Mouse (Mus musculus) embryonic facial prominence, embryonic 10.5 days (tissue): Measurements from ENCODE around the gene Pjvk. TPM values are rescaled to one million over a fixed set of nuclear protein-coding genes. Genes with fewer than 3 reads are reported as not detected.

Source experiments
- DNase-seq: peaks from one replicate; pipeline ENCODE4 v3.0.0-alpha.2; 2017; ENCODE audit warnings: low spot score
- H3K27ac ChIP-seq: fragments of 300-500 bp; sonication (generic); replicated peaks from 2 replicates; pipeline ENCODE4 v1.5.1; 2016; ENCODE audit warnings: mild to moderate bottlenecking
- H3K27me3 ChIP-seq: fragments of 300-500 bp; sonication (generic); replicated peaks from 2 replicates; pipeline ENCODE4 v1.6.1; 2016; ENCODE audit warnings: low read depth, mild to moderate bottlenecking; ENCODE audit not compliant: poor library complexity, severe bottlenecking
- H3K36me3 ChIP-seq: fragments of 300-500 bp; sonication (generic); replicated peaks from 2 replicates; pipeline ENCODE4 v1.6.1; 2016; ENCODE audit warnings: mild to moderate bottlenecking, moderate library complexity
- H3K4me1 ChIP-seq: fragments of 300-500 bp; sonication (generic); 2 replicates; pipeline ENCODE4 v1.6.1; 2016
- H3K4me3 ChIP-seq: fragments of 300-500 bp; sonication (generic); 2 replicates; pipeline ENCODE4 v1.5.1; 2016; ENCODE audit warnings: mild to moderate bottlenecking, moderate library complexity
- H3K9me3 ChIP-seq: fragments of 300-500 bp; sonication (generic); 2 replicates; pipeline ENCODE4 v1.6.1; 2016; ENCODE audit warnings: mild to moderate bottlenecking
- WGBS: fragments of 180-500 bp; shearing (Covaris S2); methylation state at CpG from one replicate; pipeline ENCODE4 v1.1.7; 2016; 5-methylcytosine and 5-hydroxymethylcytosine counted together
- polyA plus RNA-seq: library from polyadenylated mRNA; unstranded; fragments of >200 nt; fragmentation: Nextera tagmentation; extraction: Ambion mirVana; gene quantifications from 2 replicates; pipeline ENCODE4 v1.2.1, GENCODE M21; 2016

Gene Pjvk
- polyA plus RNA-seq, 1 experiment from 2014 or later = 0.56 TPM

DNA sequence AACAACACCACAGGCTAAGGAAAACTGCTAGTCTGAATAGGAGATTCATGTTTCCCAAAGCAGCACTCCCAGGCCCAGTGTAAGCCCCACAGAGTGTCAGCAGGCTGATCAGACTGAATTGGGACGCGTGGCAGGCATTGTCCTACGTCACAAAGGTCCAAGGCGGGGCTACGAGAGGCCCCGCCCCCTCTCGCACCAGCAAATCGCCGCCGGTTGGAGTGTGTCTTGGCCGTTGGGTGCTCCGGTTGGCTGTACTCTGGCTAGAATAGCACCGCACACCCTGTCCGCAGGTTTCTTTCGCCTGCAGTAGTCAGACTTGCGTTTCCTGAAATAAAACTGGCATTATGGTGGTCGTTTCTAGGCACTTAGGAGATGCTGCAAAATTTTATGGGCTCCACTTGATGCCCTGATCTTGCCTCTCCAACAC, 24.7 kb downstream of the Pjvk start, which contains the start of gene Fkbp7:
Gene Fkbp7 (minus strand): TSS at position 151 of the 427 bp plus-strand sequence.
- Histone ChIP-seq H3K36me3 (peaks cover 10% of the 10 kb centered on the region), H3K9me3 (no peaks in the 10 kb centered on the region), H3K4me3 (peak within 1 kb of the TSS; percentile 61), H3K4me1 (peaks cover 40% of the 10 kb centered on the region), H3K27ac (peak within 1 kb of the TSS; percentile 87), H3K27me3 (no peaks in the 10 kb centered on the region)
- WGBS = under 1% methylated on average over 17 of the region's 17 CpGs
- peak; percentile 94 for DNase-seq

DNA sequence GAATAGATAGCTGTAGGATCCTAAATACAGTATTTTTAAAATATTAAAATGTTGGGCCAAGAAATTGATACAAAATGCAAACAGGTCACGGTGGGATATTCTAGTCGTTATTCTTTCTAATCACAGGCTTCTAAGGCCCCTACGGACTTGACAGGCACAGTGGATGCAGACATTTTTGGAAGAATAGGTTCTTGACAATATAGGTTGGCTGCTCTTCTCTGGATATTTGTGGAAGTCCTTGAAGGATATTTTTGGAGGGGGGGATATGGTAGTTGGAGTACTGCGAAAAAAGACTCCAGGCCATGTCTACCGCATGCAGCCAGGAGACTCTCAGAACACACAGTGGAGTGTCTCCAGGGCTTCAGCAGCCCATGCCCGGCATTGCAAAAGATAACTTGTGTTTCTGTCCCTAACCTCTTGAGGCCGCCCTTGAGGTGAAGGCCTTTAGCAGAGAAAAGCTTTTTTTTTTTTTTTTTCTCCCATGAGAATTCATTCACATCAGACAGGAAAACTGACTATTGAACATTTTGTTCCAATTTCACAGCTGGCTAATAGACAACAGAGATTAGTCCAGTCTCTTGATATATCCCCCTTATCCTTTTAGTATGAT, 25.3 kb downstream of the Pjvk start:
- 34% methylated on average over 7 of the region's 7 CpGs for WGBS
- peak; percentile 44 for DNase-seq
- no peaks in the 10 kb centered on the region for H3K9me3 ChIP-seq
- H3K4me3 ChIP-seq = peak overlapping the region; percentile 61
- no peaks in the 10 kb centered on the region for H3K27me3 ChIP-seq
- peaks cover 16% of the 10 kb centered on the region for H3K36me3 ChIP-seq
- H3K4me1 ChIP-seq = peaks cover 40% of the 10 kb centered on the region
- peak overlapping the region; percentile 87 for H3K27ac ChIP-seq

DNA sequence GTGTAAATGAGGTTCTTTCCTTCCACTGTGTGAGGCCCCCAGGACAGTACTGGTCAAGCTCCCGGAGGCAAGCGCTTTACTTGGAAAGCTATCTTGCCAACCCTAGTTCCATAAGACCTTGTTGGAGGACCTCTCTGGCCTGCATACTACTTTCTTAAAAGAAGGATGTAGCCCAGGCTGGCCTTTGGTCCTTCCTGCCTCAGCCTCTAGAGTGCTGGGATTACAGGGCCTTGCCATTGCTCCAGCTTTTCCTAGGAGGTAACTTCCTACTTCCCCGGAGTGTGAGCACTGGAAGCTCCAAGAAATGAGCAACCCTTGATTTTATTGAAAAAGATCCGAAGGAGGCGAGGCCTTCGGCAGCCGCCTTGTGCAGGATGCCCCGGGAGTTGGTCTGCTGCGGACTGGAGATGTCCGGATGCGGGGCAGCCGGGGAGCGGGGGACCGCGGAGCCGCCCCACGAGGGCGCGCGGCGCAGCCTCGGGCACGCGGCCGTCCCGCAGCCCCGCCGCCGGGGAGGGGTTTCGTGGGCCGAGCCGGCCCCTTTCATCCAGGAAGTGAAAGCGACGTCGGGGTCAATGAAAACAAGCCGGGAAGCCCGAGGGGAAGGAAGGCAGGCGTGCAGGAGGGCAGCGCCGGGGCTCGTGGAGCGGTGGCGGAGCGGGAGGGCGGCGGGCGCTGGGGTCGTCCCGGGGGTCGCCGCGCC, 26.6 kb downstream of the Pjvk start, which contains the start of gene Plekha3:
Gene Plekha3 (plus strand): TSS at position 557 of the 703 bp plus-strand sequence.
- peaks cover 22% of the 10 kb centered on the region for H3K36me3 ChIP-seq
- DNase-seq = peak; percentile 89
- peaks cover 40% of the 10 kb centered on the region for H3K4me1 ChIP-seq
- peak within 1 kb of the TSS; percentile 93 for H3K4me3 ChIP-seq
- H3K27me3 ChIP-seq = no peaks in the 10 kb centered on the region
- 4% methylated on average over 52 of the region's 52 CpGs for WGBS
- H3K9me3 ChIP-seq = no peaks in the 10 kb centered on the region
- peak within 1 kb of the TSS; percentile 91 for H3K27ac ChIP-seq

DNA sequence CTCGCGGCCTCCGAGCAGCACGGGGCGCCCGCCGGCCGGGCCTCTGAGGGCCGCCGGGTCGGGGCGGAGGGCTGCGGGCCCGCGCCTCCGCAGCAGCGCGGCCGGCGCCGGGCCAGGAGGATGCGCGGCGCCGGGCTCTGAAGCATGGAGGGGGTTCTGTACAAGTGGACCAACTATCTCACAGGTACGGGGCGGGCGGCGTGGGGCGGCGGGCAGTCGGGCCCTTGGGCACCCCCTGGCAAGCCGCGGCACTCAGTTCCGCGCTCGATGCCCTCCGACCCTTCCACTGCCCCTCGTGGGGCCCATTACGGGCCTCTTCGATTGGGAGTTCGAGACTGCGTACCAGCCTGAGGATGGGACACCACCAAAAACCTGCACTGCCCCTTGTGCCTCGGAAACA, 27.2 kb downstream of the Pjvk start:
- Histone ChIP-seq H3K27me3 (no peaks in the 10 kb centered on the region), H3K9me3 (no peaks in the 10 kb centered on the region), H3K27ac (peak overlapping the region; percentile 91), H3K36me3 (peaks cover 28% of the 10 kb centered on the region), H3K4me1 (peaks cover 40% of the 10 kb centered on the region), H3K4me3 (peak overlapping the region; percentile 93)
- WGBS = under 1% methylated on average over 44 of the region's 44 CpGs
- no peak for DNase-seq

DNA sequence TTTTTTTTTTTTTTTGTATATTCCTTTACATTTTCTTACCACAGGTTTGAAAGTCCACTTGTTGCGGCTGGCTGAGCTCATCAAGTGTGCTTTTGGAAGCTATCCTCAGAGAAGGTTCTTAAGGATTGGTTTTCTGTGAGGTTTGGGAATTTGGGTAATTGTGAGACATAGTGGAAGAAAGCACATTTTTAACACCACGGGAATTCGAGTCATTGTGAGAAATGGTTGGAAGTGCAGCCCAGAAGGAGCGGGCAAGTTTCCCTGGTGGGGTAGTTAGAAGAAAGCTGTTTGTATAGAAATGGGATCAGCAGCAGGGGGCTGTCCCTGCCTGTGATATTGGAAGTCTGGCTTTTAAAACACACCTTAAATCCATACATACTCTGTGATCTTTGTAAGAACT, 27.7 kb downstream of the Pjvk start:
- peak overlapping the region; percentile 93 for H3K4me3 ChIP-seq
- H3K27me3 ChIP-seq = no peaks in the 10 kb centered on the region
- DNase-seq = no peak
- peak overlapping the region; percentile 91 for H3K27ac ChIP-seq
- H3K36me3 ChIP-seq = peaks cover 31% of the 10 kb centered on the region
- 17% methylated on average over 4 of the region's 4 CpGs for WGBS
- no peaks in the 10 kb centered on the region for H3K9me3 ChIP-seq
- peaks cover 40% of the 10 kb centered on the region for H3K4me1 ChIP-seq

DNA sequence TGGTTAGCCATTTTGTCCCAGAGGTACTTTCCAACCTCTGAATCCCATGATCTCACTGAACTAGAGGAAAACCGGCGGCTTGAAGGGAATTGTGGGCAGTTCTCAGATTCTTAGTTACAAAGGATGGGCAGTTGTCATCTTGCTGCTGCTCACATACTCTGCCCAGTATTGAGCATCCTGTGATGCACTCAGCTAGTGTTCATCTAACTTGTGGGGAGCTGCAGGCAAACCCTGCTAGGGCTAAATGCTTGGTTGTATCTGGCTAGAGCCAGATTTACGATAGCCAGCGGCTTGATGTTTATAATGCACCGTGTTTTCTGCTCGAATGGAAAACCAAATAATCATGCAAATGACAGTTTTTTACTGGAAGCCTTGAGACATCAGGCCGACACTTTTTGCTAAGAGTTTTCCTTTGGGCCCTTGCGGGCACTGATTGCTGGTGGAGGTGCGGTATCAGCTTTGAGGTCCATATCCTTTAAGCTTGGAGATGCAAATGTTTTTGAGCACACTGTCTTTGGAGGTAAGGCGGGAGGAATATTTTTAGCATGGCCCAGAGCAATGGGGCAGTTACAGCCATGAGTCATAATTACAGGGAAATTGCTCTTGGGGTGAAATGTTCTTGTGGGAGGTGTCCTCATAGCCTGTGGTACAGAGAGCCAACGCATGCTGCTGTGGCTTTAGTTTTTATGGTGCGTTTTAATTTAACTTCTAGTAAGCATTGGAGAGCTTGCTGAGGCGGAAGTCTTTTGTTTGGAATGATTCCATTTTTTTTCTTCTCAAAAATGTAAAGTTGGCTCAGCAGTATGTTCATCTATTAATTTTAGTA, 28.3 kb downstream of the Pjvk start:
- Histone ChIP-seq H3K36me3 (peaks cover 34% of the 10 kb centered on the region), H3K27me3 (no peaks in the 10 kb centered on the region), H3K27ac (peak overlapping the region; percentile 91), H3K4me1 (peaks cover 38% of the 10 kb centered on the region), H3K9me3 (no peaks in the 10 kb centered on the region), H3K4me3 (peak overlapping the region; percentile 93)
- DNase-seq = no peak
- WGBS = 70% methylated on average over 13 of the region's 13 CpGs

DNA sequence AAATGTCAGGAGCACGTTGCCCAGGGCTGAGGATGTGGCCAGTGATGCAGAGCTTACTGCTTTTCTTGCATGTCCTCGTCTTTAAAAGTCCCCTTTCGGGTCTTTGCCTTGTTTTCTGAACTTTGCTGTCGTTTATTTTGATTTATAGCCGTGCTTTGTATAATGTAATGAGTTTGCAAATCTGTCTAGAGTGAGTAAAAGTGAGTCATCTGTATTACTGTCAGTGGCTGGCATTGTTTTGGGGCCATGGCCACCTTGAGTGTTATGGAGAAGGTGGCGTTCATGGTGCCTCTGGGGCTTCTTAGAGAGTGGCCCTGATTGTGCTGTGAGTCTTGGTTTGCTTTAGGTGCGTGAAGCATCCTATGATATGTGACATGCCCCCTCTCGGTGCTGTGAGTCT, 34.0 kb downstream of the Pjvk start:
- H3K9me3 ChIP-seq = no peaks in the 10 kb centered on the region
- H3K4me1 ChIP-seq = peaks cover 1% of the 10 kb centered on the region; the same call in 1 of the 2 replicates
- no peak for DNase-seq
- WGBS = 92% methylated on average over 8 of the region's 8 CpGs
- no peak overlapping the region for H3K4me3 ChIP-seq
- no peaks in the 10 kb centered on the region for H3K27me3 ChIP-seq
- peaks cover 90% of the 10 kb centered on the region for H3K36me3 ChIP-seq
- H3K27ac ChIP-seq = no peak overlapping the region

DNA sequence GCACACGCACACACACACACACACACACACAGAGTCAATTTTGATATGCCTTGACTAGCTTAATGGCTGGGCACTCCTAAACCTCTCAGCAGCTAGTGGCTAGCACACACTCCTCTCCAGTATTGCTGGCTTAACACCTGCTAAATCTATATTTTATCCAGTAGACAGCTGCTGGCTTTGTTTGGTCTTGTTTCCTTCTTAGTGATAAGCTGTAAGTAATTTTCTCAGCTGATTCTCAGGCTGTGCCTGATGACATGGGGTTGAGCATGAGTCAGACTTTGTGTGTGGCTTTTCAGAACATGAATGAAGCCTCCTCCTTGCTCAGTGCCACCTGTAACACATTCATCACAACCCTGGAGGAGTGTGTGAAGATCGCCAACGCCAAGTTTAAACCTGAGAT, 38.7 kb downstream of the Pjvk start:
- no peak overlapping the region for H3K4me3 ChIP-seq
- H3K27me3 ChIP-seq = no peaks in the 10 kb centered on the region
- WGBS = 93% methylated on average over 3 of the region's 3 CpGs
- H3K9me3 ChIP-seq = no peaks in the 10 kb centered on the region
- peaks cover 4% of the 10 kb centered on the region; the same call in 1 of the 2 replicates for H3K4me1 ChIP-seq
- H3K36me3 ChIP-seq = peaks cover 91% of the 10 kb centered on the region
- DNase-seq = no peak
- no peak overlapping the region for H3K27ac ChIP-seq

DNA sequence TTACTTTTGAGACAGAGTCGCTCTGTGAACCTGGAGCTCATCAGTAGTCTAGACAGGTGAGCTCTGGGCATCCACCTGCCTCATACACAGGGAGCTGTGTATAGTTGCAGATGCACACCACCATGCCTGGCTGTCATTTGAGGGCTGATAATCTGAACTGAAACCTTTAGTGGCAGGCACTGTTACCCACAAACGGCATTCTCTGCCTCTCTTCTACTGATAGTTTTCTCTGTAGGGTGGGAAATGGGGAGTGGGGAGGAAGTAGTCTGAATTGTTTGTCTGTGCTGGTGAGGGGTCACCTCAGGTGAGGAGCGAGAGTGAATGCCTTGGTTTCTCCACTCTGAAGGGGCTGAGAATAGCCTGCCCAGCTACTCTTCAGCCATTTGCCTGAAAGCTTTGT, 39.3 kb downstream of the Pjvk start:
- peaks cover 4% of the 10 kb centered on the region; the same call in 1 of the 2 replicates for H3K4me1 ChIP-seq
- no peaks in the 10 kb centered on the region for H3K27me3 ChIP-seq

DNA sequence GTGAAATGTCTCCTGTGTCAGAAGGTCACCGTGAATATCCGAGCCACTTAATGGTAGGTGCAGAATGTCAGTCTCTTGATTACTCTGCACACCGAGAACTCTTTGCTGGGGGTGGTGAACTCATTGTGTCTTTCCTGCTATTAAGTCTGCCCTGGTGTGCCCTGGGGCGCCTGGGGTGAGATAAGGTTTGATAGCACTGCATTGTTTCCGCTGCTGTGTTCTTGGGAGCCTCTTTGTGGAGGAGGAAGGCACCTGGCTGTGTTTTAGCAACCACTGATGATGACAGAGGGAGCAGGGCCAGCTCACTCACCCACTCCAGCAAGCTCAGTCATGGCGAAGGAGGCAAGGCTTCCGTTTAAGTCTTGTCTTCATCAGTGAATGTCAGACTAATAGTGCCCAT, 39.9 kb downstream of the Pjvk start:
- Histone ChIP-seq H3K36me3 (peaks cover 91% of the 10 kb centered on the region), H3K27me3 (no peaks in the 10 kb centered on the region), H3K9me3 (no peaks in the 10 kb centered on the region), H3K4me1 (peaks cover 4% of the 10 kb centered on the region; the same call in 1 of the 2 replicates), H3K27ac (no peak overlapping the region), H3K4me3 (no peak overlapping the region)
- 56% methylated on average over 7 of the region's 7 CpGs for WGBS
- DNase-seq = no peak

More for the DNA sequence above, 39.3 kb downstream of the Pjvk start:
- Histone ChIP-seq H3K9me3 (no peaks in the 10 kb centered on the region), H3K4me3 (no peak overlapping the region), H3K36me3 (peaks cover 91% of the 10 kb centered on the region), H3K27ac (no peak overlapping the region)
- no peak for DNase-seq
- WGBS = 76% methylated on average over 3 of the region's 3 CpGs

DNA sequence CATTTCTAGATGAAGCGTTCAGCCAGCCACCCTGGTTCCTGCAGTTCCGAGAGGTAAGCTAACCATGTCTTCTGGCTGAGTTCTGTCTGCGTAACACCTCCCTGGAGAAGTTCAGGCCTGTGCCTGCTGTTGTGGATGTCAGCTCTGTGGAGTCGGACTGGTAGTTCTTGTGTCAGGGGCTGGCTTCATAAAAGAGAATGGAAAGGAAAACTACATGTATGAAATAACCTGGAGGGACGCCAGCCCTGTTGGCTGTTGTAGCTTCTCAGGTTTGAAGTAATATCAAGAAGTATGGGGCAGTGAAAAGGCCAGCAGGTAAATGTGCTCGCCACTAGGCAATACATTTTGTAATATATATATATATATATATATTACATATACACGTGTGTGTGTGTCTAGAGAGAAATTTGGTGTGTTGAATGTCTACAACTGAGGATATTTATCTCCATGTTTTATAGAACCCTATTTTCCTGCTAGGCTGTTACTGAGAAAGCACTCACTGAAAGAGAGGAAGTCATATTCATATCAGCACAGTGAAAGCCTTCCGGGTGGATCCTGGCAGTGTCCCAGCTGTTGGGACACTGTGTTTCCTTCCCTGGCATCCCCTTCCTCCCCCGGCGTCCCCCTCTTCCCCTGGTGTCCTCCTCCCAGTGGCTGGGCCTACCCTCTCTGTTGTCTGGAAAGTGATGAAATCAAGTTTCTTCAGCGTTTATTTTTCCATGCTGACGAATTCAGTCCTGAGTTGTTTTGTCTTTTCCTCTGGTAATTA, 42.3 kb downstream of the Pjvk start:
- 88% methylated on average over 12 of the region's 12 CpGs for WGBS
- H3K4me3 ChIP-seq = no peak overlapping the region
- H3K4me1 ChIP-seq = peaks cover 4% of the 10 kb centered on the region; the same call in 1 of the 2 replicates
- no peaks in the 10 kb centered on the region for H3K9me3 ChIP-seq
- peaks cover 92% of the 10 kb centered on the region for H3K36me3 ChIP-seq
- H3K27me3 ChIP-seq = no peaks in the 10 kb centered on the region
- no peak for DNase-seq
- H3K27ac ChIP-seq = no peak overlapping the region

DNA sequence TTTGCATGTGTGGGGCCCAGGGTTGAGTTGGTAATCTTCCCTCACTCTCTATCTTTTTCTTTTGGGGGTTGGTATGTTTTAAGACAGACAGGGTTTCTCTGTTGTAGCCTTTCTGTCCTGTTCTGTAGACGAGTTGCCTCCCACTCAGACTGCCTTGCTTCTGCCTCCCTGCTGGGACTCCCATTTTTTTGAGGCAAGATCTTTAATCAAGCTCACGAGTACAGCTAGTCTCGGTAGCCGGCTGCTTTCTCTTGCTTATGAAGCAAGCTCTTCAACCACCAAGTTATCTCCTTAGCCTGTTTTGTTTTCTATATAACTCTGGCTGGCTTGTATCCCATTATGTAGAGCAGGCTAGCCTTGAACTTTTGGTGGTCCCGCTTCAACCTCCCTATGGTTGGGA, 45.5 kb downstream of the Pjvk start:
- H3K36me3 ChIP-seq = peaks cover 92% of the 10 kb centered on the region
- H3K27me3 ChIP-seq = no peaks in the 10 kb centered on the region
- H3K4me3 ChIP-seq = no peak overlapping the region
- no peak overlapping the region for H3K27ac ChIP-seq
- no peaks in the 10 kb centered on the region for H3K9me3 ChIP-seq
- WGBS = 81% methylated on average over 5 of the region's 5 CpGs
- no peaks in the 10 kb centered on the region for H3K4me1 ChIP-seq
- no peak for DNase-seq
